Mouse (Mus musculus) limb, embryonic 13.5 days (tissue): ENCODE results near the gene Entpd1. TPM values are rescaled to one million over a fixed set of nuclear protein-coding genes. Genes with fewer than 3 reads are reported as not detected.

Experiments
- ATAC-seq: fragments of 200-750 bp; cut with Nextera tagmentation; 2 replicates; pipeline ENCODE4 v1.8.0; 2017; ENCODE audit warnings: low read depth, moderate number of reproducible peaks, moderate TSS enrichment; ENCODE audit not compliant: low FRiP score
- H3K27ac ChIP-seq: fragments of 300-500 bp; sonication (generic); 2 replicates; pipeline ENCODE4 v1.5.1; 2015; ENCODE audit warnings: inconsistent platforms, mild to moderate bottlenecking, moderate library complexity
- H3K27me3 ChIP-seq: fragments of 300-500 bp; sonication (generic); 2 replicates; pipeline ENCODE4 v1.6.1; 2015; ENCODE audit warnings: mild to moderate bottlenecking, inconsistent platforms
- H3K36me3 ChIP-seq: fragments of 300-500 bp; sonication (generic); 2 replicates; pipeline ENCODE4 v1.6.1; 2015; ENCODE audit warnings: inconsistent platforms, mild to moderate bottlenecking, moderate library complexity
- H3K4me1 ChIP-seq: fragments of 300-500 bp; sonication (generic); 2 replicates; pipeline ENCODE4 v1.6.1; 2015; ENCODE audit warnings: inconsistent platforms
- H3K4me2 ChIP-seq: fragments of 300-500 bp; sonication (generic); replicated peaks from 2 replicates; pipeline ENCODE4 v1.6.1; 2015; ENCODE audit warnings: inconsistent platforms, mild to moderate bottlenecking, moderate library complexity
- H3K4me3 ChIP-seq: fragments of 300-500 bp; sonication (generic); 2 replicates; pipeline ENCODE4 v1.5.1; 2015; ENCODE audit warnings: moderate library complexity, mild to moderate bottlenecking, inconsistent platforms
- H3K9ac ChIP-seq: fragments of 300-500 bp; sonication (generic); 2 replicates; pipeline ENCODE4 v1.6.1; 2015; ENCODE audit warnings: mild to moderate bottlenecking, inconsistent platforms
- H3K9me3 ChIP-seq: fragments of 300-500 bp; sonication (generic); 2 replicates; pipeline ENCODE4 v1.6.1; 2016; ENCODE audit warnings: inconsistent platforms
- WGBS: fragments of 180-500 bp; shearing (Covaris S2); methylation state at CpG from one replicate; pipeline ENCODE4 v1.1.7; 2015; 5-methylcytosine and 5-hydroxymethylcytosine counted together
- polyA plus RNA-seq: library from polyadenylated mRNA; unstranded; fragments of >200 nt; fragmentation: Nextera tagmentation; extraction: Ambion mirVana; gene quantifications from 2 replicates; pipeline ENCODE4 v1.2.1, GENCODE M21; 2015

Entpd1 gene
- polyA plus RNA-seq, 1 experiment from 2014 or later = 5.5 TPM

- Histone ChIP-seq H3K27ac (no peak overlapping the region), H3K27me3 (peaks cover 5% of the 10 kb centered on the region; the same call in 1 of the 2 replicates), H3K4me2 (no peak overlapping the region), H3K4me1 (peaks cover 14% of the 10 kb centered on the region), H3K9ac (no peak overlapping the region), H3K9me3 (no peaks in the 10 kb centered on the region), H3K4me3 (no peak overlapping the region), H3K36me3 (no peaks in the 10 kb centered on the region)
- WGBS = 77% methylated on average over 16 of the region's 16 CpGs
- ATAC-seq = no peak
Observed at GRCm38 (mm10) chr19:40712889-40713628, 100.9 kb downstream of the Entpd1 start.

- H3K36me3 ChIP-seq = no peaks in the 10 kb centered on the region
- 15% methylated on average over 5 of the region's 5 CpGs for WGBS
- H3K27me3 ChIP-seq = peaks cover 5% of the 10 kb centered on the region; the same call in 1 of the 2 replicates
- H3K4me3 ChIP-seq = no peak overlapping the region
- H3K4me2 ChIP-seq = no peak overlapping the region
- H3K9me3 ChIP-seq = no peaks in the 10 kb centered on the region
- H3K4me1 ChIP-seq = peaks cover 13% of the 10 kb centered on the region; the same call in 1 of the 2 replicates
- H3K27ac ChIP-seq = no peak overlapping the region
- no peak overlapping the region for H3K9ac ChIP-seq
- peak; percentile 53; the same call in 1 of the 2 replicates for ATAC-seq
Observed at GRCm38 (mm10) chr19:40714700-40715099, 102.5 kb downstream of the Entpd1 start.

- Histone ChIP-seq H3K4me3 (no peak overlapping the region), H3K27me3 (peaks cover 5% of the 10 kb centered on the region; the same call in 1 of the 2 replicates), H3K27ac (no peak overlapping the region), H3K4me1 (peaks cover 30% of the 10 kb centered on the region), H3K4me2 (no peak overlapping the region), H3K9ac (no peak overlapping the region), H3K36me3 (no peaks in the 10 kb centered on the region), H3K9me3 (no peaks in the 10 kb centered on the region)
- 83% methylated on average over 6 of the region's 6 CpGs for WGBS
- no peak for ATAC-seq
Observed at GRCm38 (mm10) chr19:40716981-40717380, 104.8 kb downstream of the Entpd1 start.

- ATAC-seq = no peak
- no peak overlapping the region for H3K27ac ChIP-seq
- WGBS = 31% methylated on average over 11 of the region's 11 CpGs
- peaks cover 33% of the 10 kb centered on the region for H3K4me1 ChIP-seq
- H3K4me2 ChIP-seq = no peak overlapping the region
- H3K36me3 ChIP-seq = no peaks in the 10 kb centered on the region
- H3K9ac ChIP-seq = peak overlapping the region; percentile 45; the same call in 1 of the 2 replicates
- H3K27me3 ChIP-seq = peaks cover 5% of the 10 kb centered on the region; the same call in 1 of the 2 replicates
- no peak overlapping the region for H3K4me3 ChIP-seq
- H3K9me3 ChIP-seq = no peaks in the 10 kb centered on the region
Observed at GRCm38 (mm10) chr19:40719439-40720105, 107.4 kb downstream of the Entpd1 start.

- H3K36me3 ChIP-seq = no peaks in the 10 kb centered on the region
- no peak overlapping the region for H3K4me2 ChIP-seq
- 57% methylated on average over 12 of the region's 12 CpGs for WGBS
- no peaks in the 10 kb centered on the region for H3K9me3 ChIP-seq
- H3K4me3 ChIP-seq = no peak overlapping the region
- H3K4me1 ChIP-seq = peaks cover 25% of the 10 kb centered on the region
- H3K27me3 ChIP-seq = peaks cover 5% of the 10 kb centered on the region; the same call in 1 of the 2 replicates
- no peak for ATAC-seq
- H3K9ac ChIP-seq = no peak overlapping the region
- H3K27ac ChIP-seq = no peak overlapping the region
Observed at GRCm38 (mm10) chr19:40720381-40720780, 108.2 kb downstream of the Entpd1 start.

GRCm38 (mm10) chr19:40722137-40723038 is 110.2 kb downstream of the Entpd1 start:
- 48% methylated on average over 11 of the region's 11 CpGs for WGBS
- no peaks in the 10 kb centered on the region for H3K9me3 ChIP-seq
- no peaks in the 10 kb centered on the region for H3K36me3 ChIP-seq
- no peak for ATAC-seq
- peak overlapping the region; percentile 59 for H3K27ac ChIP-seq
- H3K27me3 ChIP-seq = no peaks in the 10 kb centered on the region
- H3K4me1 ChIP-seq = peaks cover 29% of the 10 kb centered on the region
- H3K4me2 ChIP-seq = no peak overlapping the region
- no peak overlapping the region for H3K9ac ChIP-seq
- no peak overlapping the region for H3K4me3 ChIP-seq

GRCm38 (mm10) chr19:40723516-40723915 is 111.3 kb downstream of the Entpd1 start:
- ATAC-seq = no peak
- Histone ChIP-seq H3K9me3 (no peaks in the 10 kb centered on the region), H3K36me3 (no peaks in the 10 kb centered on the region), H3K4me3 (no peak overlapping the region), H3K27me3 (no peaks in the 10 kb centered on the region), H3K9ac (peak overlapping the region; percentile 15; the same call in 1 of the 2 replicates), H3K4me2 (no peak overlapping the region), H3K27ac (no peak overlapping the region), H3K4me1 (peaks cover 32% of the 10 kb centered on the region)
- 59% methylated on average over 10 of the region's 10 CpGs for WGBS

GRCm38 (mm10) chr19:40726148-40726547 is 114.0 kb downstream of the Entpd1 start:
- WGBS = 56% methylated on average over 4 of the region's 4 CpGs
- H3K27ac ChIP-seq = no peak overlapping the region

GRCm38 (mm10) chr19:40726614-40727013 is 114.4 kb downstream of the Entpd1 start:
- Histone ChIP-seq H3K4me2 (no peak overlapping the region), H3K36me3 (no peaks in the 10 kb centered on the region), H3K27me3 (no peaks in the 10 kb centered on the region), H3K9me3 (no peaks in the 10 kb centered on the region), H3K4me3 (no peak overlapping the region), H3K9ac (no peak overlapping the region), H3K27ac (no peak overlapping the region), H3K4me1 (peaks cover 20% of the 10 kb centered on the region)
- ATAC-seq = no peak
- 58% methylated on average over 2 of the region's 2 CpGs for WGBS

More at GRCm38 (mm10) chr19:40726148-40726547, 114.0 kb downstream of the Entpd1 start:
- Histone ChIP-seq H3K4me3 (no peak overlapping the region), H3K9ac (no peak overlapping the region), H3K27me3 (no peaks in the 10 kb centered on the region), H3K9me3 (no peaks in the 10 kb centered on the region), H3K4me2 (no peak overlapping the region), H3K36me3 (no peaks in the 10 kb centered on the region), H3K4me1 (peaks cover 22% of the 10 kb centered on the region)
- no peak for ATAC-seq

GRCm38 (mm10) chr19:40728213-40728612 is 116.0 kb downstream of the Entpd1 start:
- no peak overlapping the region for H3K4me2 ChIP-seq
- WGBS = 70% methylated on average over 4 of the region's 4 CpGs
- ATAC-seq = no peak
- no peaks in the 10 kb centered on the region for H3K36me3 ChIP-seq
- H3K27ac ChIP-seq = no peak overlapping the region
- H3K4me3 ChIP-seq = no peak overlapping the region
- no peak overlapping the region for H3K9ac ChIP-seq
- no peaks in the 10 kb centered on the region for H3K27me3 ChIP-seq
- peaks cover 13% of the 10 kb centered on the region for H3K4me1 ChIP-seq
- no peaks in the 10 kb centered on the region for H3K9me3 ChIP-seq

- no peak for ATAC-seq
- Histone ChIP-seq H3K4me3 (no peak overlapping the region), H3K9me3 (no peaks in the 10 kb centered on the region), H3K27ac (no peak overlapping the region), H3K36me3 (no peaks in the 10 kb centered on the region), H3K27me3 (no peaks in the 10 kb centered on the region), H3K9ac (no peak overlapping the region), H3K4me1 (peaks cover 13% of the 10 kb centered on the region), H3K4me2 (no peak overlapping the region)
- WGBS = 29% methylated on average over 12 of the region's 12 CpGs
Observed at GRCm38 (mm10) chr19:40728732-40729420, 116.7 kb downstream of the Entpd1 start.
